Mouse (Mus musculus) spleen, adult 18-20 months (tissue): ENCODE measurements at regions not wholly inside any gene's neighbourhood (a gene's known extent, or its start where the extent isn't known, plus 50 kb on each side); places are given as distances from the start of the nearest gene placed in this dataset.

Experiments used
- DNase-seq, 2 experiments: peaks; one replicate each; pipeline ENCODE4 v3.0.0; 2022; ENCODE audit warnings: mixed read lengths in 2 of 2

DNA sequence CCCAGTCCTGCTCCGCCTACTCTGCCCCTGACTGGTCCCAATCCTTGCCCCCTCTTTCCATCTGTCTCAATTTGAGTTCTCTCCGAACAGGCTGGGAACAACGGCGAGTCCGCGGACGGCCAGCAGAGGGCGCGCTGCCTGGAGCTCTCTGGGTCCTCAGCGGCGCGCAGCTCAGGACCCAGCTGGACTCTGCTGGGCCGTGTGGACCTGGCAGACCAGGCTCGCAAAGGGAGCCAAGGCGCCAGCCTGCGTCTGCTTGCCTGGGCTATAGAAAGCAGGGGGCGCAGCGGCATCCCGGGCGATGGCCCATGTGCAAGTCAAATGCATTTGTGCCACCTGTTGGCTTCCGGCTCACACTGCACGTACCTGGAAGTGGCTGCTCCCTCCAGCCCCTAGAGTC, 100.0 kb upstream of the Irx4 start:
- peak; percentile 9 to 49 for DNase-seq

- DNase-seq = no peak
Observed at GRCm38 (mm10) chr13:73170301-73170700, 90.0 kb upstream of the Irx4 start.

GRCm38 (mm10) chr13:73207931-73208448, 52.3 kb upstream of the Irx4 start:
- DNase-seq = no peak
